Mouse (Mus musculus): Measurements from ENCODE around the gene Arl8b. TPM values are rescaled to one million over a fixed set of nuclear protein-coding genes. Genes with fewer than 3 reads are reported as not detected.

Arl8b gene
- 10 to 100 TPM; 45.8 to 58.4 TPM for total RNA-seq (2023)

GRCm38 (mm10) chr6:108782526-108783183 is at the start of gene Arl8b:
TSS of gene Arl8b (plus strand) at chr6:108783099.

GRCm38 (mm10) chr6:108828234-108828868 is 45.5 kb downstream of the Arl8b start, which contains the start of gene Edem1:
TSS of gene Edem1 (plus strand) at chr6:108828641.

Other genes with a start within 250 kb of the Arl8b start
- 10 to 100 TPM; 40.2 to 51.7 TPM for gene Bhlhe40, start 122.5 kb upstream of the Arl8b start, total RNA-seq (2023)
- 100 to 1,000 TPM; 125 to 156 TPM for gene Edem1, start 45.5 kb downstream of the Arl8b start, total RNA-seq (2023)

Measured in neutrophil, adult 59 days (primary cell).